Mouse (Mus musculus) embryonic facial prominence, embryonic 12.5 days (tissue): ENCODE measurements around the gene Olfr209. TPM values are rescaled to one million over a fixed set of nuclear protein-coding genes. Genes with fewer than 3 reads are reported as not detected.
"Not testable (repeated sequence)": the region's sequence is repeated elsewhere in the genome, so short reads cannot be mapped to it uniquely, and the experiment has no call there.

Experiments
- ATAC-seq: fragments of 200-750 bp; cut with Nextera tagmentation; 2 replicates; pipeline ENCODE4 v1.8.0; 2017; ENCODE audit not compliant: insufficient number of reproducible peaks, insufficient read depth, low FRiP score, low TSS enrichment
- H3K27ac ChIP-seq: fragments of 300-500 bp; sonication (generic); 2 replicates; pipeline ENCODE4 v1.5.1; 2016; ENCODE audit warnings: mild to moderate bottlenecking
- H3K27me3 ChIP-seq: fragments of 300-500 bp; sonication (generic); 2 replicates; pipeline ENCODE4 v1.6.1; 2016; ENCODE audit warnings: mild to moderate bottlenecking, moderate library complexity
- H3K36me3 ChIP-seq: fragments of 300-500 bp; sonication (generic); 2 replicates; pipeline ENCODE4 v1.6.1; 2016; ENCODE audit warnings: mild to moderate bottlenecking
- H3K4me1 ChIP-seq: fragments of 300-500 bp; sonication (generic); 2 replicates; pipeline ENCODE4 v1.6.1; 2016
- H3K4me2 ChIP-seq: fragments of 300-500 bp; sonication (generic); replicated peaks from 2 replicates; pipeline ENCODE4 v1.6.1; 2016; ENCODE audit warnings: mild to moderate bottlenecking, moderate library complexity
- H3K4me3 ChIP-seq: fragments of 300-500 bp; sonication (generic); 2 replicates; pipeline ENCODE4 v1.5.1; 2016; ENCODE audit warnings: mild to moderate bottlenecking
- H3K9ac ChIP-seq: fragments of 300-500 bp; sonication (generic); 2 replicates; pipeline ENCODE4 v1.6.1; 2016; ENCODE audit warnings: mild to moderate bottlenecking, moderate library complexity
- H3K9me3 ChIP-seq: fragments of 300-500 bp; sonication (generic); 2 replicates; pipeline ENCODE4 v1.6.1; 2016; ENCODE audit warnings: mild to moderate bottlenecking, moderate library complexity
- WGBS: fragments of 180-500 bp; shearing (Covaris S2); methylation state at CpG from one replicate; pipeline ENCODE4 v1.1.7; 2016; 5-methylcytosine and 5-hydroxymethylcytosine counted together
- polyA plus RNA-seq: library from polyadenylated mRNA; unstranded; fragments of >200 nt; fragmentation: Nextera tagmentation; extraction: Ambion mirVana; gene quantifications from 2 replicates; pipeline ENCODE4 v1.2.1, GENCODE M21; 2016

Gene Olfr209
- not detected in 2 replicates for polyA plus RNA-seq

- Histone ChIP-seq H3K27ac (no peak within 1 kb of the TSS), H3K4me3 (no peak within 1 kb of the TSS), H3K9ac (no peak within 1 kb of the TSS), H3K27me3 (no peaks in the 10 kb centered on the region), H3K9me3 (no peaks in the 10 kb centered on the region), H3K36me3 (no peaks in the 10 kb centered on the region), H3K4me1 (no peaks in the 10 kb centered on the region), H3K4me2 (no peak within 1 kb of the TSS)
- no peak for ATAC-seq
- 81% methylated on average over 2 of the region's 2 CpGs for WGBS
Observed at GRCm38 (mm10) chr16:59363893-59364292, at the start of gene Olfr209. Gene Olfr209 (minus strand): TSS chr16:59363993.

DNA sequence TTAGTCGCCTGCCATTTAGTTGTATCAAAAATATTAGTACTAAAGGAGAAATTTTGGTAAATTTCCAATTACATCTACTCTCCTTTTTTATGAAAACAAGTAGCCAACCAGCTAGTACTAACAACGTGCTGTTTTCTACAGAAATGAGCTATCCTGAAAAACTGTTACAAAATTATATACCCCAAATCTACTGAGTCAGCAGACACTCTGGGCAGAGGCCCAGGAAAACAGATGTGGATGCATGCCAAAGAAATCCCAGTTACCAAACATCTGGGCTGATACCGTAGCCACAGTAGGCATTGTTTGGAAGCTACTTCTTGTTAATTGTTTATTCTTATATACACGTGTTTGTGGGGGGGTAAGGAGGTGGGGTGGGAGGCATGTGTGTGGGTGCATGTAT, 49.7 kb upstream of the Olfr209 start:
- no peak overlapping the region for H3K4me3 ChIP-seq

DNA sequence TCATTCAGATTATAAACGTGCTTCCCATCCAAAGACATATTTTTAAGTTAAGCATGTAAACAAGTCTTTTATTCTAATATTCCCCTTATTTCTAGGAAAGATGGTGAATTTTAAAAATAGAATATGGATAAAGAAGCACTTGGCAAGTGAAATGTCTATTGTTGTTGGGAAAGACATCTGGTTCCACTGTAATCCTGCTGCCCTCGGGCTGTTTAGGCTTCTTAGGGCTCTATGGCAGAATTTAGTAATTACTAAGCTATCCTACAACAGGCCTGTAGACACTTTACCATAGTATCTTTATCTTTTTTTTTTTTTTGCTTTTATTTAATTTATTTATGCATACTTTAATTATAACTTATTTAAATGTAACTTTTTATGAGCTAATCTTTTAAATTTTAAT, 46.0 kb upstream of the Olfr209 start:
- no peaks in the 10 kb centered on the region for H3K4me1 ChIP-seq
- no peak overlapping the region for H3K4me2 ChIP-seq
- H3K36me3 ChIP-seq: no peaks in the 10 kb centered on the region
- no peak overlapping the region for H3K27ac ChIP-seq
- no peaks in the 10 kb centered on the region for H3K9me3 ChIP-seq
- WGBS: 47% methylated on average over 2 of the region's 2 CpGs
- H3K4me3 ChIP-seq: no peak overlapping the region
- ATAC-seq: no peak
- no peak overlapping the region for H3K9ac ChIP-seq
- H3K27me3 ChIP-seq: no peaks in the 10 kb centered on the region

More for the DNA sequence above, 49.7 kb upstream of the Olfr209 start:
- Histone ChIP-seq H3K4me2 (no peak overlapping the region), H3K27ac (no peak overlapping the region), H3K9me3 (no peaks in the 10 kb centered on the region), H3K36me3 (no peaks in the 10 kb centered on the region), H3K4me1 (no peaks in the 10 kb centered on the region), H3K27me3 (no peaks in the 10 kb centered on the region), H3K9ac (no peak overlapping the region)
- WGBS: 72% methylated on average over 4 of the region's 4 CpGs
- no peak for ATAC-seq

DNA sequence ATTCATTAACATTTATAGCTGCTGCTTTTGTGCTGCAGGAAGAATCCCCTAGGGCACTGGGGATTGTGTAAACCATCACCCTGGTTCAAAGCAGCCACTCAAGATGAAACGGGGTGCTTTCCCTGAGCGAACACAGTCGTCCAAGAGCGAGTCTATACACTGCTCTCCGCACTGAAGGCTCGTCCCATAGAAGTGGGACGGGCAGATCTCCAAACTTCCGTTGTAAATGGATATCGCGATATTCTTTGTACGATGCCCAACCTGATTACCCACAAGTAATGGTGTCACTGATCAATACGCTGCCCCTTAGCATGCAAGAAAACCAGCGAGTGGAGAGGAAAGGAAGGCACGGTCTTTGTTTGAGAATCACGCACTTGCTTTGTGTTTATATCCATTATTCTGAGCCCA, 45.6 kb upstream of the Olfr209 start:
- no peak overlapping the region for H3K9ac ChIP-seq
- H3K27ac ChIP-seq: no peak overlapping the region
- no peak overlapping the region for H3K4me3 ChIP-seq
- no peaks in the 10 kb centered on the region for H3K9me3 ChIP-seq
- 54% methylated on average over 15 of the region's 15 CpGs for WGBS
- H3K27me3 ChIP-seq: no peaks in the 10 kb centered on the region
- no peaks in the 10 kb centered on the region for H3K4me1 ChIP-seq
- ATAC-seq: no peak
- no peak overlapping the region; the same call in 1 of the 2 replicates for H3K4me2 ChIP-seq
- no peaks in the 10 kb centered on the region for H3K36me3 ChIP-seq

- no peaks in the 10 kb centered on the region for H3K27me3 ChIP-seq
- 68% methylated on average over 5 of the region's 5 CpGs for whole genome bisulfite sequencing
- ATAC-seq: no peak
Observed at GRCm38 (mm10) chr16:59407032-59407431, 43.2 kb upstream of the Olfr209 start, which contains the start of gene Gabrr3. Gene Gabrr3 (plus strand): TSS chr16:59407332.

GRCm38 (mm10) chr16:59404798-59405197, 41.0 kb upstream of the Olfr209 start:
- H3K36me3 ChIP-seq: no peaks in the 10 kb centered on the region
- no peak overlapping the region for H3K4me2 ChIP-seq
- H3K9ac ChIP-seq: no peak overlapping the region
- WGBS: 75% methylated on average over 9 of the region's 9 CpGs
- H3K4me3 ChIP-seq: no peak overlapping the region
- H3K9me3 ChIP-seq: no peaks in the 10 kb centered on the region
- no peak overlapping the region for H3K27ac ChIP-seq
- H3K27me3 ChIP-seq: no peaks in the 10 kb centered on the region
- ATAC-seq: no peak
- H3K4me1 ChIP-seq: no peaks in the 10 kb centered on the region

More at GRCm38 (mm10) chr16:59407032-59407431, 43.2 kb upstream of the Olfr209 start, which contains the start of gene Gabrr3:
- Histone ChIP-seq H3K36me3 (no peaks in the 10 kb centered on the region), H3K4me3 (no peak within 1 kb of the TSS), H3K4me1 (no peaks in the 10 kb centered on the region), H3K9ac (no peak within 1 kb of the TSS), H3K27ac (no peak within 1 kb of the TSS), H3K4me2 (no peak within 1 kb of the TSS), H3K9me3 (no peaks in the 10 kb centered on the region)

DNA sequence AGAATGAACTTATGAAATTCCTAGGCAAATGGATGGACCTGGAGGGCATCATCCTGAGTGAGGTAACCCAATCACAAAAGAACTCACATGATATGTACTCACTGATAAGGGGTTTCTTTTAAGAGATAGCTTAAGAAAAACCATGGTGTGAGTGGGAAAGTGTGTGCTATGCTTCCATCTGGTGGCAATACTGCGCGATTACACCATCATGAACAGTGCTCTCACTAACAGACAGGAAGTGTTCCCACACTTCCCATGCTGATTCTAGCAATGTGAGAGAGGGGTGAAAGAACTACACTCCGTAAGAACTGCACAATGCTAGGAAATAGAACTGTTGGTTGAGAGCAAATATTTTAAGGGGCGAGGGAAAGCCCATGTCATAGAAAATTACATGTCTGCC, 39.9 kb upstream of the Olfr209 start:
- no peak overlapping the region for H3K4me3 ChIP-seq
- no peak overlapping the region for H3K4me2 ChIP-seq
- H3K27ac ChIP-seq: no peak overlapping the region
- H3K9ac ChIP-seq: no peak overlapping the region
- H3K36me3 ChIP-seq: no peaks in the 10 kb centered on the region
- no peaks in the 10 kb centered on the region for H3K27me3 ChIP-seq
- no peak for ATAC-seq
- H3K9me3 ChIP-seq: no peaks in the 10 kb centered on the region
- H3K4me1 ChIP-seq: no peaks in the 10 kb centered on the region
- WGBS: 13% methylated on average over 4 of the region's 4 CpGs

- no peaks in the 10 kb centered on the region for H3K4me1 ChIP-seq
- H3K36me3 ChIP-seq: no peaks in the 10 kb centered on the region
- ATAC-seq: no peak
- H3K27me3 ChIP-seq: no peaks in the 10 kb centered on the region
- H3K4me2 ChIP-seq: no peak overlapping the region
- no peak overlapping the region for H3K9ac ChIP-seq
- H3K27ac ChIP-seq: no peak overlapping the region
- no peaks in the 10 kb centered on the region for H3K9me3 ChIP-seq
- 66% methylated on average over 4 of the region's 4 CpGs for WGBS
- H3K4me3 ChIP-seq: no peak overlapping the region
Observed at GRCm38 (mm10) chr16:59401985-59402384, 38.2 kb upstream of the Olfr209 start.

GRCm38 (mm10) chr16:59401102-59401501, 37.3 kb upstream of the Olfr209 start:
- Histone ChIP-seq H3K9me3 (no peaks in the 10 kb centered on the region), H3K9ac (no peak overlapping the region), H3K27ac (no peak overlapping the region), H3K4me3 (no peak overlapping the region), H3K4me2 (no peak overlapping the region), H3K4me1 (no peaks in the 10 kb centered on the region), H3K27me3 (no peaks in the 10 kb centered on the region), H3K36me3 (no peaks in the 10 kb centered on the region)
- no peak for ATAC-seq
- 72% methylated on average over 7 of the region's 7 CpGs for WGBS

DNA sequence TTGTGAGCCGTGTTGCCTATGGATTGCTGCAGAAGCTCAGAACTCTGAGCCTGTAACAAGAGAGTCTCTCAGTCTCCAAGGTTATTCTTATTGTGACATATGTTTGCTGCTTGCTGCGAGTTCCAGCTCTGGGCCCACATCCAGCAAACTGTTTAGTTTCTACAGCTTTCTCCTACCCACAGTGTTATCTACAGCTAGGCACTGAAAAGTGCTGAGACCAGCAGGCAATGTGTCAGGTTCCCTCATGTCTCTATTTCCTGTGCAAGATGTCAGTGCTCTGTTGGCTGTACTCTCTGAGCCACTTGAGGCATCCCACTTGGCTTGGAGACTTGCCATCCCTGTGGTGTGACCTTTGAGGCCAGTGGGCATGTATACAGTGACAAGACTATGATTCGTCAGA, 29.5 kb upstream of the Olfr209 start:
- H3K9me3 ChIP-seq: no peaks in the 10 kb centered on the region
- no peak overlapping the region for H3K4me2 ChIP-seq
- no peaks in the 10 kb centered on the region for H3K36me3 ChIP-seq
- ATAC-seq: no peak
- no peak overlapping the region for H3K4me3 ChIP-seq
- no peaks in the 10 kb centered on the region for H3K27me3 ChIP-seq
- 81% methylated on average over 3 of the region's 3 CpGs for WGBS
- H3K27ac ChIP-seq: no peak overlapping the region
- H3K9ac ChIP-seq: no peak overlapping the region
- no peaks in the 10 kb centered on the region for H3K4me1 ChIP-seq

GRCm38 (mm10) chr16:59349146-59349545, 14.6 kb downstream of the Olfr209 start, which contains the start of gene Olfr206:
Gene Olfr206 (minus strand): TSS chr16:59349246.
- Histone ChIP-seq H3K4me2 (no peak within 1 kb of the TSS), H3K27ac (no peak within 1 kb of the TSS), H3K4me3 (no peak within 1 kb of the TSS), H3K36me3 (no peaks in the 10 kb centered on the region), H3K9me3 (no peaks in the 10 kb centered on the region), H3K9ac (no peak within 1 kb of the TSS), H3K27me3 (no peaks in the 10 kb centered on the region), H3K4me1 (no peaks in the 10 kb centered on the region)
- 82% methylated on average over 1 of the region's 1 CpGs for WGBS
- no peak for ATAC-seq

- Histone ChIP-seq H3K4me3 (no peak within 1 kb of the TSS), H3K9me3 (no peaks in the 10 kb centered on the region), H3K27ac (no peak within 1 kb of the TSS), H3K36me3 (no peaks in the 10 kb centered on the region), H3K9ac (no peak within 1 kb of the TSS), H3K27me3 (no peaks in the 10 kb centered on the region), H3K4me2 (no peak within 1 kb of the TSS), H3K4me1 (no peaks in the 10 kb centered on the region)
- no peak for ATAC-seq
Observed at GRCm38 (mm10) chr16:59331038-59331437, 32.8 kb downstream of the Olfr209 start, which contains the start of gene Olfr205. Gene Olfr205 (minus strand): TSS chr16:59331138.

DNA sequence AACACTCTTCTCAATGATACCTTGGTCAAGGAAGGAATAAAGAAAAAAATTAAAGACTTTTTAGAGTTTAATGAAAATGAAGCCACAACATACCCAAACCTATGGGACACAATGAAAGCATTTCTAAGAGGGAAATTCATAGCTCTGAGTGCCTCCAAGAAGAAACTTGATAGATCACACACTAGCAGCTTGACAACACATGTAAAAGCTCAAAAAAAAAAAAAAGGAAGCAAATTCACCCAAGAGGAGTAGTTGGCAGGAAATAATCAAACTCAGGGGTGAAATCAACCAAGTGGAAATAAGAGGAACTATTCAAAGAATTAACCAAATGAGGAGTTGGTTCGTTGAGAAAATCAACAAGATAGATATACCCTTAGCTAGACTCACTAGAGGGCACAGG, 40.5 kb downstream of the Olfr209 start:
- not testable (repeated sequence) for H3K4me1 ChIP-seq, H3K27ac ChIP-seq, H3K9ac ChIP-seq, ATAC-seq, H3K9me3 ChIP-seq, H3K4me2 ChIP-seq, H3K36me3 ChIP-seq, H3K27me3 ChIP-seq, H3K4me3 ChIP-seq
- 63% methylated on average over 1 of the region's 1 CpGs for whole genome bisulfite sequencing
